Mouse (Mus musculus) C2C12 (cell line): Measurements from ENCODE around the gene Osbpl8. TPM values are rescaled to one million over a fixed set of nuclear protein-coding genes. Genes with fewer than 3 reads are reported as not detected.

Experiments
- H3K27me3 ChIP-seq: one replicate; pipeline ENCODE4 v1.6.1; 2011; ENCODE audit not compliant: control insufficient read depth, insufficient read depth, insufficient read length
- H3K36me3 ChIP-seq: one replicate; pipeline ENCODE4 v1.6.1; 2011; ENCODE audit not compliant: control insufficient read depth, insufficient read depth
- H3K4me3 ChIP-seq: one replicate; pipeline ENCODE4 v1.5.1; 2011; ENCODE audit warnings: mild to moderate bottlenecking, control low read depth; ENCODE audit not compliant: poor library complexity, insufficient read depth, severe bottlenecking
- H3K79me2 ChIP-seq: one replicate; pipeline ENCODE4 v1.6.1; 2011; ENCODE audit not compliant: control insufficient read depth, insufficient read depth
- H3K79me3 ChIP-seq: one replicate; pipeline ENCODE4 v1.6.1; 2011; ENCODE audit warnings: low read depth, control low read depth
- H3ac ChIP-seq: one replicate; pipeline ENCODE3; 2011; ENCODE audit warnings: low read depth; ENCODE audit not compliant: control insufficient read depth, insufficient read length
- CEBPB ChIP-seq: IDR thresholded peaks from one replicate; pipeline ENCODE4 v1.6.1; 2011; ENCODE audit warnings: low read depth, mild to moderate bottlenecking, control low read depth, moderate library complexity
- CTCF ChIP-seq: IDR thresholded peaks from one replicate; pipeline ENCODE4 v1.5.1; 2011; ENCODE audit not compliant: control insufficient read depth, insufficient read depth, insufficient read length
- FOSL1 ChIP-seq: IDR thresholded peaks from one replicate; pipeline ENCODE4 v1.8.0; 2011; ENCODE audit warnings: mild to moderate bottlenecking, low read length; ENCODE audit not compliant: poor library complexity, insufficient read depth, severe bottlenecking
- MAX ChIP-seq: IDR thresholded peaks from one replicate; pipeline ENCODE4 v1.6.1; 2011; ENCODE audit warnings: mild to moderate bottlenecking, control low read depth
- MYOD1 ChIP-seq: IDR thresholded peaks from one replicate; pipeline ENCODE4 v1.6.1; 2011; ENCODE audit warnings: low read depth; ENCODE audit not compliant: control insufficient read depth, insufficient read length
- MYOG ChIP-seq: IDR thresholded peaks from one replicate; pipeline ENCODE4 v1.6.1; 2011; ENCODE audit not compliant: control insufficient read depth, insufficient read length; ENCODE audit errors: extremely low read depth
- USF1 ChIP-seq: IDR thresholded peaks from one replicate; pipeline ENCODE4 v1.6.1; 2011; ENCODE audit warnings: low read depth, mild to moderate bottlenecking, control low read depth, moderate library complexity
- polyA plus RNA-seq: library from polyadenylated mRNA; unstranded; fragments of >200 nt; fragmentation: generic; extraction: Trizol; gene quantifications from one replicate; pipeline ENCODE4 v1.2.1, GENCODE M21; 2012; ENCODE audit warnings: missing spikeins

Gene Osbpl8
- polyA plus RNA-seq, 1 experiment, result 2.8 TPM

- no peaks in the 10 kb centered on the region for H3K27me3 ChIP-seq
- no peak overlapping the region for H3K4me3 ChIP-seq
- TF ChIP-seq MYOD1 (no peak), USF1 (no peak), MYOG (no peak), FOSL1 (no peak), MAX (no peak), CTCF (no peak), CEBPB (no peak)
- H3K79me3 ChIP-seq, result no peaks in the 10 kb centered on the region
- no peak overlapping the region for H3ac ChIP-seq
- no peaks in the 10 kb centered on the region for H3K36me3 ChIP-seq
- H3K79me2 ChIP-seq, result no peaks in the 10 kb centered on the region
Observed at GRCm38 (mm10) chr10:111156394-111157190, 8.0 kb upstream of the Osbpl8 start.

- no peak for TF ChIP-seq CEBPB
- no peak for TF ChIP-seq MYOD1
- TF ChIP-seq USF1, result no peak
- TF ChIP-seq CTCF, result no peak
- TF ChIP-seq MYOG, result no peak
- no peak for TF ChIP-seq FOSL1
- TF ChIP-seq MAX, result no peak
- Histone ChIP-seq H3K79me2 (no peaks in the 10 kb centered on the region), H3K79me3 (no peaks in the 10 kb centered on the region), H3K36me3 (no peaks in the 10 kb centered on the region), H3K4me3 (no peak overlapping the region), H3K27me3 (no peaks in the 10 kb centered on the region), H3ac (no peak overlapping the region)
Observed at GRCm38 (mm10) chr10:111157241-111157659, 7.3 kb upstream of the Osbpl8 start.

- Histone ChIP-seq H3ac (no peak overlapping the region), H3K79me2 (peaks cover under 1% of the 10 kb centered on the region), H3K36me3 (no peaks in the 10 kb centered on the region), H3K27me3 (no peaks in the 10 kb centered on the region), H3K79me3 (no peaks in the 10 kb centered on the region), H3K4me3 (no peak overlapping the region)
- TF ChIP-seq CEBPB, result no peak
- TF ChIP-seq FOSL1, result no peak
- TF ChIP-seq MYOG, result no peak
- no peak for TF ChIP-seq MYOD1
- TF ChIP-seq USF1, result no peak
Observed at GRCm38 (mm10) chr10:111159789-111160522, 4.6 kb upstream of the Osbpl8 start.

GRCm38 (mm10) chr10:111160540-111160939 lies 4.0 kb upstream of the Osbpl8 start:
- TF ChIP-seq CEBPB, result no peak
- no peak for TF ChIP-seq MYOG
- TF ChIP-seq MYOD1, result no peak
- no peak for TF ChIP-seq CTCF
- no peak for TF ChIP-seq MAX
- TF ChIP-seq USF1, result no peak
- no peak for TF ChIP-seq FOSL1
- Histone ChIP-seq H3K79me2 (peaks cover 7% of the 10 kb centered on the region), H3K4me3 (no peak overlapping the region), H3ac (no peak overlapping the region), H3K36me3 (no peaks in the 10 kb centered on the region), H3K79me3 (no peaks in the 10 kb centered on the region), H3K27me3 (no peaks in the 10 kb centered on the region)

- Histone ChIP-seq H3K27me3 (no peaks in the 10 kb centered on the region), H3K79me2 (peaks cover 15% of the 10 kb centered on the region), H3K4me3 (no peak overlapping the region), H3ac (no peak overlapping the region), H3K79me3 (no peaks in the 10 kb centered on the region), H3K36me3 (no peaks in the 10 kb centered on the region)
- TF ChIP-seq CEBPB (no peak), USF1 (no peak), MYOG (no peak), CTCF (no peak), MAX (no peak), MYOD1 (no peak), FOSL1 (no peak)
Observed at GRCm38 (mm10) chr10:111161373-111161772, 3.2 kb upstream of the Osbpl8 start.
